Mouse (Mus musculus) limb, embryonic 15.5 days (tissue): Measurements from ENCODE around the gene Clybl. TPM values are rescaled to one million over a fixed set of nuclear protein-coding genes. Genes with fewer than 3 reads are reported as not detected.
A peak's percentile ranks its signal among the peaks of the same experiment; 100 is the strongest.

Experiments
- ATAC-seq: fragments of 200-750 bp; cut with Nextera tagmentation; 2 replicates; pipeline ENCODE4 v1.8.0; 2017; ENCODE audit warnings: low read depth, moderate TSS enrichment; ENCODE audit not compliant: insufficient number of reproducible peaks, low FRiP score, low TSS enrichment
- H3K27ac ChIP-seq: fragments of 300-500 bp; sonication (generic); 2 replicates; pipeline ENCODE4 v1.5.1; 2015; ENCODE audit warnings: moderate library complexity, mild to moderate bottlenecking, inconsistent platforms
- H3K27me3 ChIP-seq: fragments of 300-500 bp; sonication (generic); 2 replicates; pipeline ENCODE4 v1.6.1; 2015; ENCODE audit warnings: inconsistent platforms
- H3K36me3 ChIP-seq: fragments of 300-500 bp; sonication (generic); 2 replicates; pipeline ENCODE4 v1.6.1; 2015; ENCODE audit warnings: inconsistent platforms
- H3K4me1 ChIP-seq: fragments of 300-500 bp; sonication (generic); 2 replicates; pipeline ENCODE4 v1.6.1; 2015; ENCODE audit warnings: inconsistent platforms
- H3K4me2 ChIP-seq: fragments of 300-500 bp; sonication (generic); 2 replicates; pipeline ENCODE4 v1.6.1; 2015; ENCODE audit warnings: mild to moderate bottlenecking, inconsistent platforms
- H3K4me3 ChIP-seq: fragments of 300-500 bp; sonication (generic); 2 replicates; pipeline ENCODE4 v1.5.1; 2015; ENCODE audit warnings: mild to moderate bottlenecking, inconsistent platforms
- H3K9ac ChIP-seq: fragments of 300-500 bp; sonication (generic); 2 replicates; pipeline ENCODE4 v1.6.1; 2015; ENCODE audit warnings: inconsistent platforms
- H3K9me3 ChIP-seq: fragments of 300-500 bp; sonication (generic); 2 replicates; pipeline ENCODE4 v1.6.1; 2016; ENCODE audit warnings: inconsistent platforms
- WGBS: fragments of 180-500 bp; shearing (Covaris S2); methylation state at CpG from one replicate; pipeline ENCODE4 v1.1.7; 2015; 5-methylcytosine and 5-hydroxymethylcytosine counted together
- polyA plus RNA-seq: library from polyadenylated mRNA; unstranded; fragments of >200 nt; fragmentation: Nextera tagmentation; extraction: Ambion mirVana; gene quantifications from 2 replicates; pipeline ENCODE4 v1.2.1, GENCODE M21; 2015

Gene Clybl
- 19.0 and 25.6 TPM in 2 replicates for polyA plus RNA-seq

GRCm38 (mm10) chr14:122181078-122181814, at the start of gene Clybl:
Gene Clybl, plus strand, starts transcription at chr14:122181704.
- peak within 1 kb of the TSS; percentile 72 for H3K4me3 ChIP-seq
- 2% methylated on average over 42 of the region's 45 CpGs for WGBS
- H3K36me3 ChIP-seq: no peaks in the 10 kb centered on the region
- H3K9me3 ChIP-seq: no peaks in the 10 kb centered on the region
- ATAC-seq: peak; percentile 98
- peak within 1 kb of the TSS; percentile 69 for H3K9ac ChIP-seq
- peak within 1 kb of the TSS; percentile 73 for H3K27ac ChIP-seq
- peak within 1 kb of the TSS; percentile 75 for H3K4me2 ChIP-seq
- peaks cover 13% of the 10 kb centered on the region; the same call in 1 of the 2 replicates for H3K27me3 ChIP-seq
- H3K4me1 ChIP-seq: peaks cover 9% of the 10 kb centered on the region

- Histone ChIP-seq H3K27ac (no peak overlapping the region), H3K4me1 (no peaks in the 10 kb centered on the region), H3K9me3 (no peaks in the 10 kb centered on the region), H3K27me3 (no peaks in the 10 kb centered on the region), H3K9ac (no peak overlapping the region), H3K4me2 (no peak overlapping the region), H3K4me3 (no peak overlapping the region), H3K36me3 (peaks cover 36% of the 10 kb centered on the region)
- no peak for ATAC-seq
- 64% methylated on average over 3 of the region's 3 CpGs for WGBS
These were observed 45.1 kb upstream of the Clybl start for GRCm38 (mm10) chr14:122136368-122136928.

- H3K36me3 ChIP-seq: peaks cover 43% of the 10 kb centered on the region
- no peak overlapping the region for H3K4me3 ChIP-seq
- H3K4me1 ChIP-seq: no peaks in the 10 kb centered on the region
- H3K27me3 ChIP-seq: no peaks in the 10 kb centered on the region
- no peaks in the 10 kb centered on the region for H3K9me3 ChIP-seq
- WGBS: 87% methylated on average over 7 of the region's 7 CpGs
- H3K27ac ChIP-seq: no peak overlapping the region
- no peak for ATAC-seq
- no peak overlapping the region for H3K4me2 ChIP-seq
- H3K9ac ChIP-seq: no peak overlapping the region
These were observed 44.3 kb upstream of the Clybl start for GRCm38 (mm10) chr14:122137234-122137633.

DNA sequence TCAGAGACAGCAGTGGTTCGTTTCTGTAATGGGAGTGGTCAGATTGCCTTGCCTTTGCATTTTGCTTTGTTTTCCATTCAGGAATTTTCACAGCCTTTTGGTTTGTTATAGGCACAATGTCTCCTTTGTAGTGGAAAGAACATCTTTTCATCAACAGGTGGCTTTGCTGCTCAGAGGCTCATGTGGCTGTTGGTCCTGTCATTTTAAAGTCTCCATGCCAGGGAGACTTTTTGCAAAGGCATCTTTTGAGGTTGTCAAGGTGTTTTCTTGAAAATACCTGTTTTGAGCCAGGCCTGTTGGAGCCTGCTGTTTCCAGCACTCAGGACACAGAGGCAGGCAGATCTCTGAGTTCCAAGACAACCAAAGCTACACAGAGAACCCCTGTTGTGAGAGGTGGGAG, 41.4 kb upstream of the Clybl start:
- WGBS: 74% methylated on average over 1 of the region's 1 CpGs
- ATAC-seq: no peak
- H3K4me3 ChIP-seq: no peak overlapping the region
- H3K4me1 ChIP-seq: no peaks in the 10 kb centered on the region
- H3K36me3 ChIP-seq: peaks cover 62% of the 10 kb centered on the region
- H3K9me3 ChIP-seq: no peaks in the 10 kb centered on the region
- H3K27me3 ChIP-seq: no peaks in the 10 kb centered on the region
- H3K4me2 ChIP-seq: no peak overlapping the region
- H3K27ac ChIP-seq: no peak overlapping the region
- no peak overlapping the region for H3K9ac ChIP-seq

DNA sequence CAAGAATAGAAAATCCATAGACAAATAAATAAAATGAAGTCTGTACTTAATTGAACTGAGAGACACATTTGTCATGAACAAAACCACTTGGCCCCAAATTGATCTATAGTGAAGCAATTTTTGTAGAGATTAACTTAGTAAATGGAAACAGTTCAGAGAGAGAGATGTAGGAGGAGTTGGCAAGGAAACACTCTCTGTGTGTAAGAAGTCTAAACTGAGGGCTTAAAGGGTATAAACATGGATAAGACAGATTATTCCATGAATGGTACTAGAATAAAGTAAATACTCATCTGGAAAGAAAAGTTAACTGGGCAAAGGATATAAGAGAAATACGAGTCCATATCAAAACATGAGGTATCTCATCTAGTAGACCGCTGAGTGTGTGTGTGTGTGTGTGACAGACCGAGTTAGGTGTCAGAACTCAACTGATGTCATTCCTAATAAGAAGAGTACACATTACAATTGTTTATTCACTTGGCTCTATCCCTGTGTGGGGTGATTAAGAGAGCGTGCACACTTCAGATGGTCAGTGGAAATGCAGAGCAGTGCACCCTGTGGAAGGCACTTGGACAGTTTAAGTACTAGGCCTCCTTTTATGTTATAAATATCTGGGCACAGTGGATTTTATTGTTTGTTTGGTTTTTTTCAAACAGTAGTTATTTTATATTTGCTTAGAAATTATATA, 37.8 kb upstream of the Clybl start:
- no peak for ATAC-seq

GRCm38 (mm10) chr14:122145374-122145773, 36.1 kb upstream of the Clybl start:
- WGBS: 67% methylated on average over 1 of the region's 1 CpGs
- Histone ChIP-seq H3K9me3 (no peaks in the 10 kb centered on the region), H3K36me3 (peaks cover 84% of the 10 kb centered on the region), H3K27me3 (no peaks in the 10 kb centered on the region), H3K4me1 (no peaks in the 10 kb centered on the region), H3K4me2 (no peak overlapping the region), H3K27ac (no peak overlapping the region), H3K4me3 (no peak overlapping the region), H3K9ac (no peak overlapping the region)
- ATAC-seq: no peak

More for the DNA sequence above, 37.8 kb upstream of the Clybl start:
- Histone ChIP-seq H3K4me1 (no peaks in the 10 kb centered on the region), H3K36me3 (peaks cover 84% of the 10 kb centered on the region), H3K9me3 (no peaks in the 10 kb centered on the region), H3K27ac (no peak overlapping the region), H3K27me3 (no peaks in the 10 kb centered on the region), H3K9ac (no peak overlapping the region), H3K4me3 (no peak overlapping the region), H3K4me2 (no peak overlapping the region)
- WGBS: 96% methylated on average over 4 of the region's 4 CpGs

DNA sequence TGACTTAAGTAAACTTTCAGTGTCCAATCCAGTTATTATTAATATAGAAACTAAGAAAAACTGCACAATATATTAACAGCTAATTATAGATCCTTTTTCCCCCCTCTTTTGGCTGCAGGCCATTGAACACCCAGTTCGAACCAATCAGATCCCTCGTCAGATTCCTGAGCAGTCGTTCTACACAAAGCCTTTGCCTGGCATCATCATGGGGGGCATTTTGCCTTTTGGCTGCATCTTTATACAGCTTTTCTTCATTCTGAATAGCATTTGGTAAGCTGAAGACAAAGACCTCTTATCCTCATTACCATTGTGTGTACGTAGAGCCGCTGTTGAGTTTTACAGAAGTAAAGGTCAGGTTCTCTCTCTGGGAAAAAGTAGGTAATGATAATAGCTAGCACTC, 30.9 kb upstream of the Clybl start:
- ATAC-seq: no peak
- no peaks in the 10 kb centered on the region for H3K27me3 ChIP-seq
- H3K27ac ChIP-seq: no peak overlapping the region
- H3K4me3 ChIP-seq: no peak overlapping the region
- H3K36me3 ChIP-seq: peaks cover 77% of the 10 kb centered on the region
- H3K9ac ChIP-seq: no peak overlapping the region
- H3K9me3 ChIP-seq: no peaks in the 10 kb centered on the region
- no peaks in the 10 kb centered on the region for H3K4me1 ChIP-seq
- WGBS: 89% methylated on average over 5 of the region's 5 CpGs
- H3K4me2 ChIP-seq: no peak overlapping the region

DNA sequence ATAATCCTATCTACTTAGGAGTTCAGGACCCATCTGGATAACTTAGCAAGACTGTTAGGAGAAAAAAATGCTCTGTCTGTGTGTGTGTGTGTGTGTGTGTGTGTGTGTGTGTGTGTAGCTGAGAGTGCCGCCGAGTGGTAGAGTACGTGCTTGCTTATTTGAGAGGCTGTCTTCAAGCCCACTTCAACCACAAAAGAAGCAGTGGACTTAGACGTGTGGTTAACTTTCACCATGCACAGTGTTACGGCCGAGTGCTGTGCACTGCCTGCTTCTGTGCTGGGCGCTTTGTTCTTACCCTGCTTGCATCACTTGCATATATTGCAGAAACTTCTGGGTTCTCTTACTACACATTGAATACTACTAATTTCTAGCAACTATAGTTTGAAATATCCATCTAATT, 23.8 kb upstream of the Clybl start:
- H3K36me3 ChIP-seq: peaks cover 45% of the 10 kb centered on the region
- 88% methylated on average over 7 of the region's 7 CpGs for WGBS

GRCm38 (mm10) chr14:122160916-122161315, 20.6 kb upstream of the Clybl start:
- H3K9me3 ChIP-seq: no peaks in the 10 kb centered on the region
- no peak overlapping the region for H3K4me2 ChIP-seq
- WGBS: 89% methylated on average over 1 of the region's 1 CpGs
- no peak for ATAC-seq
- no peaks in the 10 kb centered on the region for H3K27me3 ChIP-seq
- no peaks in the 10 kb centered on the region for H3K4me1 ChIP-seq
- no peak overlapping the region for H3K4me3 ChIP-seq
- H3K27ac ChIP-seq: no peak overlapping the region
- H3K36me3 ChIP-seq: peaks cover 22% of the 10 kb centered on the region
- no peak overlapping the region for H3K9ac ChIP-seq

More for the DNA sequence above, 23.8 kb upstream of the Clybl start:
- H3K27me3 ChIP-seq: no peaks in the 10 kb centered on the region
- no peaks in the 10 kb centered on the region for H3K9me3 ChIP-seq
- ATAC-seq: no peak
- no peak overlapping the region for H3K4me3 ChIP-seq
- no peak overlapping the region for H3K4me2 ChIP-seq
- H3K4me1 ChIP-seq: no peaks in the 10 kb centered on the region
- no peak overlapping the region for H3K27ac ChIP-seq
- no peak overlapping the region for H3K9ac ChIP-seq

GRCm38 (mm10) chr14:122168912-122169311, 12.6 kb upstream of the Clybl start:
- Histone ChIP-seq H3K36me3 (no peaks in the 10 kb centered on the region), H3K4me2 (no peak overlapping the region), H3K27ac (no peak overlapping the region), H3K27me3 (no peaks in the 10 kb centered on the region), H3K9ac (no peak overlapping the region), H3K4me1 (no peaks in the 10 kb centered on the region), H3K9me3 (no peaks in the 10 kb centered on the region), H3K4me3 (no peak overlapping the region)
- 86% methylated on average over 7 of the region's 7 CpGs for WGBS
- no peak for ATAC-seq

DNA sequence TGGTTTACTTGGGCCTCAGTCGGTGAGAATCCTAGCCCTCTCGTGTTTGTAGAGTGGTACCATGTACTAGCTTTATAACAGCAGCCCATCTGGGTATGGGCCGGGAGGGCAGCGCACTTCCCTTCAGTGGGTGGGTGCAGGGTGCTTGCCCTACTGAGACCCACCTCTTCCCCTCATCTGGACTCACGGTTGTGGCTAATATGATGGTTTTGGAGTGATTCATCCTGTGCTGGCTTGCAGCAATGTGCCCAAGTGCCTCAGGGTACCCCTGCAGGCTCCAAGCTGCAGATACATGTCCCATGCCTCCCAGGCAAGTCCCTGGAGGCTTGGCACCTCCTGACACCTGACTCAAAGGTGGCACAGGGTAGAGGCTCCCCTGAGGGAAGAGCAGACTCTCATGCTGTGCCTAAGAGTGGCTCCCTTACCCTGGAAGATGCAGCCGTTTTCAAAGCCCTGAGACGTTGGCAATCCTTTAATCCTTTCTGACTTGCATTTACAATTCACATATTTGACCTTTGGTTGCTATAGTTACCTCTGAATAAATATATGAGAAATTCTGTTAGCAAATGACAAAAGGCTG, 11.2 kb upstream of the Clybl start:
- H3K4me1 ChIP-seq: no peaks in the 10 kb centered on the region
- no peak overlapping the region for H3K4me2 ChIP-seq
- no peaks in the 10 kb centered on the region for H3K36me3 ChIP-seq
- H3K9me3 ChIP-seq: no peaks in the 10 kb centered on the region
- 78% methylated on average over 7 of the region's 7 CpGs for WGBS
- no peak overlapping the region for H3K4me3 ChIP-seq
- no peak overlapping the region for H3K9ac ChIP-seq
- no peaks in the 10 kb centered on the region for H3K27me3 ChIP-seq
- no peak for ATAC-seq
- H3K27ac ChIP-seq: no peak overlapping the region

GRCm38 (mm10) chr14:122171031-122171430, 10.5 kb upstream of the Clybl start:
- 88% methylated on average over 7 of the region's 7 CpGs for WGBS
- Histone ChIP-seq H3K4me2 (no peak overlapping the region), H3K27me3 (no peaks in the 10 kb centered on the region), H3K9me3 (no peaks in the 10 kb centered on the region), H3K4me3 (no peak overlapping the region), H3K27ac (no peak overlapping the region), H3K36me3 (no peaks in the 10 kb centered on the region), H3K9ac (no peak overlapping the region), H3K4me1 (no peaks in the 10 kb centered on the region)
- ATAC-seq: no peak
